Comparison of ENCODE assay signal across 24 mouse cellular contexts in the genomic region with DNA sequence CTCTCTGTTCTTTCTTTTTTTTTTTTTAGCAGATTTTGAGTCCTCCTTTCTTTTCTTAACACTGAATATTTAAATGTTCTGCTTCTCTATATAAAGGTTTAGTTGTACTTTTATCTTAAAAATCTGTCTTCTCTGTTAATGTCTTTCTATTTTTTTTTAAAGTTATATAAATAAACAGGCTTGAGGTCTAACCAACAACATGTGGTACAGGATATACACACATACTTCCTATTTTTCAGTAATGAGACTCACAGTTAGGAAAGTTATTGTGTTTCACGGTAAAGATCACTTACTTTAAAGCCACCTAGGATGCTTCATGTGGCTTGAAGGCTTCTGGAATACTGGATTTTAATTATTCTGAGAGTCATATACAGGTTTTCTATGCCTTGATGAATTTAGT.
DNase-seq lines count a peak whose midpoint lies in the region; ATAC-seq and TF ChIP-seq lines count a peak whose summit lies in the region.
"Had no signal": no experiment of that assay in that cellular context is flagged by ENCODE, and none has a peak within 500 bp of the region (broad histone marks: within the 10 kb centered on the region; RNA-seq: fewer than 3 reads in every experiment).

No protein-coding gene starts in this region.

- H3K36me3 ChIP-seq in CH12.LX (replicated peaks in 1 of 2; ENCODE audit: control insufficient read depth in 1 of 2, insufficient read depth in 1 of 2, low read length in 1 of 2) = no peaks in the 10 kb centered on the region
- H3K36me3 ChIP-seq: embryonic facial prominence, embryonic 10.5 days; embryonic facial prominence, embryonic 12.5 days; forebrain, embryonic 15.5 days had no signal

- TF ChIP-seq RAD21 in CH12.LX (IDR thresholded peaks at IDR 0.05; ENCODE audit: low read depth, low read length) = no peak

- no peak overlapping the region for H3K4me2 ChIP-seq in CH12.LX (ENCODE audit: insufficient read depth, low read depth, poor library complexity, severe bottlenecking)
- H3K4me2 ChIP-seq: embryonic facial prominence, embryonic 12.5 days; forebrain, embryonic 13.5 days; forebrain, embryonic 15.5 days had no signal

- no peak overlapping the region for H3K9ac ChIP-seq in CH12.LX (ENCODE audit: insufficient read depth, low read depth)
- H3K9ac ChIP-seq: embryonic facial prominence, embryonic 12.5 days; forebrain, embryonic 13.5 days; forebrain, embryonic 15.5 days; forebrain, postnatal 0 days had no signal

- H3K27me3 ChIP-seq in CH12.LX (replicated peaks) = no peaks in the 10 kb centered on the region
- H3K27me3 ChIP-seq: embryonic facial prominence, embryonic 12.5 days; forebrain, embryonic 13.5 days; forebrain, embryonic 15.5 days; Patski had no signal

- TF ChIP-seq EP300 in CH12.LX (IDR thresholded peaks at IDR 0.05; ENCODE audit: low read length) = no peak

- no peak overlapping the region for H3K4me3 ChIP-seq in CH12.LX (replicated peaks in 1 of 3; ENCODE audit: low read depth in 2 of 3, low read length in 2 of 3, poor library complexity in 1 of 3)
- H3K4me3 ChIP-seq: embryonic facial prominence, embryonic 10.5 days; embryonic facial prominence, embryonic 12.5 days; forebrain, embryonic 13.5 days; forebrain, embryonic 15.5 days had no signal

- TF ChIP-seq POLR2A in CH12.LX (IDR thresholded peaks at IDR 0.05; ENCODE audit: low read depth, low read length) = no peak

- no peak overlapping the region for H3K27ac ChIP-seq in CH12.LX (ENCODE audit: insufficient read depth, low read depth)
- H3K27ac ChIP-seq: embryonic facial prominence, embryonic 10.5 days; embryonic facial prominence, embryonic 12.5 days; forebrain, embryonic 13.5 days; forebrain, embryonic 15.5 days had no signal

- DNase-seq in CH12.LX (ENCODE audit: extremely low read depth) = no peak
- DNase-seq in heart, adult 8-10 months (ENCODE audit: low spot score) = no peak
- no peak for DNase-seq in gastrocnemius, postnatal 25 days
- DNase-seq in kidney, postnatal 14 days = no peak
- DNase-seq: adrenal gland, adult 8-10 months; adrenal gland, postnatal 14 days; adrenal gland, postnatal 36 days; B cell, adult 2 months; cerebellum, adult 11 months; cerebellum, adult 18-20 months; cerebellum, adult 8-10 months; cerebellum, adult 9-11 months; cerebellum, postnatal 14 days; cerebellum, postnatal 36 days; forebrain, postnatal 0 days had no signal

- no peaks in the 10 kb centered on the region for H3K9me3 ChIP-seq in CH12.LX (replicated peaks; ENCODE audit: low read length)
- H3K9me3 ChIP-seq: embryonic facial prominence, embryonic 10.5 days; embryonic facial prominence, embryonic 12.5 days; forebrain, embryonic 13.5 days; forebrain, embryonic 15.5 days had no signal

- no peak for TF ChIP-seq CTCF in CH12.LX (conservative IDR thresholded peaks at IDR 0.05 in 1 of 2, IDR thresholded peaks at IDR 0.05 in 1 of 2; ENCODE audit: low read depth in 2 of 2, low read length in 2 of 2)

- in situ Hi-C loops in CH12.LX (cut with MboI; ENCODE audit: low pct_ligation_motif_present, low pct_unique_long_range_greater_than_20kb, low sequenced_read_pairs) = no loop called here

- H3K79me2 ChIP-seq in CH12.LX (replicated peaks; ENCODE audit: control insufficient read depth, extremely low read depth, insufficient read depth, poor library complexity, severe bottlenecking) = no peaks in the 10 kb centered on the region

- peaks cover 13 to 33% of the 10 kb centered on the region in 2 experiments for H3K4me1 ChIP-seq in CH12.LX (ENCODE audit: control insufficient read depth in 1 of 2, insufficient read depth in 2 of 2)
- H3K4me1 ChIP-seq: embryonic facial prominence, embryonic 12.5 days had no signal

- dilution Hi-C loops in CH12.LX (cut with MboI; ENCODE audit: extremely low pct_ligation_motif_present, extremely low pct_unique_long_range_greater_than_20kb, low sequenced_read_pairs) = no loop called here

- ATAC-seq in common myeloid progenitor, adult 5-6 weeks (replicated peaks; ENCODE audit: low read depth, poor library complexity, severe bottlenecking) = peak; percentile 50
- ATAC-seq in hematopoietic stem cell, adult 5-6 weeks (replicated peaks in 1 of 2; ENCODE audit: insufficient read depth in 1 of 2, low FRiP score in 2 of 2, low TSS enrichment in 1 of 2, low read depth in 1 of 2, poor library complexity in 2 of 2, severe bottlenecking in 2 of 2) = peak; percentile 33 to 44; a peak in 1 of 4 replicates
- ATAC-seq: activated CD4-positive, CD25-positive, alpha-beta regulatory T cell, adult 4 months; CD4-positive, CD25-positive, alpha-beta regulatory T cell, adult 4 months; forebrain, postnatal 0 days; Patski had no signal

TF ChIP-seq in CH12.LX, 34 proteins besides CTCF, POLR2A, EP300 and RAD21:
- TF ChIP-seq ZNF384 (IDR thresholded peaks at IDR 0.05; ENCODE audit: low read depth, low read length) (0 out of 2 replicates have a peak, but pooled peaks have one; percentile 6), HCFC1 (IDR thresholded peaks at IDR 0.05; ENCODE audit: low read depth, low read length) (no peak)
